Mouse (Mus musculus): ENCODE measurements around the gene Foxred2.
A peak's percentile ranks its signal among the peaks of the same experiment; 100 is the strongest.

Gene Foxred2

DNA sequence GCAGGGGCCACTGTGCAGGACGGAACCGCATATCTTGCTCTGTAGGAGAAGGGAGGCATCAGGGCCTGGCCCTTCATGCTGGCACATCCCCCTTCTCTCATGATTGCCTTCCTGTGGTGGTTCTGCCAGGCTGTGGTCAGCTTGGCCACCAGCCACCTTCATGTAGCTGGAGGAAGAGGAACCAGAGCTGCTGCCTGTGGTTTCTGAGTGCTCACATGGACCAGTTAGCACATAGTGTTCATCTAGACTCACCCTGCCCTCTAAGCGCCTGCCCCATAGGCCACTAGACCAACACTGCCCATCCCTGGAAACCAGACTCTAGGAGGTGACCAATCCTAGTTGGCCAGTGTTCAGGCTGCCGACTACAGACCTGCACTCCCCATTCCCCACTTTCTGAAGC lies 10.8 kb downstream of the Foxred2 start:
- no peak for DNase-seq

GRCm38 (mm10) chr15:77941563-77941962 lies 15.0 kb downstream of the Foxred2 start:
- no peak for DNase-seq

- no peak for DNase-seq
Measured at GRCm38 (mm10) chr15:77938516-77938915, 18.0 kb downstream of the Foxred2 start.

DNA sequence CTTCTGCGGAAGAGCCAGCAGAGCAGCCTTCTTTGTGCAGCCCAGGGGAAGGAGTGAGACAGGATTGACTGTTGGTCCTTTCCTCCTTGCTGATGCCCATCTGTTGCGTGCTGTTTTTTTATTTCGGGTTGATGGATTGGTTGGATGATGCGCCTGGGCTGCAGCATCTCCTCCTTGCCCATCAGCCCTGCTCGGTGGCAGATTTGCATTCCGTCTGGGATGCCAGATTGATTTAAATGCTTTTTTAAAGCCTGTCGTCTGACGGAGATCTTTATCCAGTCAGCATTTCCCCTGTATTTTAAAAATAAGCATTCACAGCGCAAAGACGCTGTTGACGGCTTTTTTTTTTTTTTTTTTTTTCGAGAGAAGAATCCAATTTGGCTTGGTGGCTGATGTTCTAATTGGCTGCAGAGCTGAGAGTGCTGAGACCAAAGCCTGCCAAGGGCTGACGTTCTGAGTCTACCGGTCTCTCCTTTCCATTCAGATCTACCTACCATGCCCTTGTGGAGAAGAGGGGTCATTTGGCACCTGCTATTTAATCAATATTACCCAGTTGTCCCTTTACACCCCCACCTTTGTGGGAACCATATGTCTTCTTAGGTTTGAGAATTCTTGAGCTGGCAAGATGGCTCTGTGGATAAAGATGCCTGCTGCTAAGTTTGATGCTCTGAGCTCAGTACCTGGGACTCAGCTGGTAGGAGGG lies 20.7 kb downstream of the Foxred2 start:
- DNase-seq, result no peak

DNA sequence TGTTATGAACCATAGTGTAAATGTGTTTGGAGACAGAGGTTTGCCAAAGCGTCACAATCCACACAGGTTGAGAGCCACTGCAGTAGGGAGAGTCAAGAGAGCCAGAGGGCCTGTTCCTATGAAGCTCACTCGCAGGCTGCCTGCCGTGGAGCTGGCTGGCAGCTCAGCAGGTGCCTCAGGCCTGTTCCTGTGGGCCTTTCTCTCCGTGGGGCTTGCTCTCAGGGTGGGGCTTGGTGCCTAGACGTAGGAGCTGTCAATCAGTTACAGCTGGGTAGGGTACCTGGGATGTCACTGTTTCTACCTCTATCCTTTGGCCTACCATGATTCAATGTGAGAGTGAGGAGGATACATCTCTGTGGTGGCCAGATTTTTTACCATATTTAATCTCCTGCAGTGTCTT lies 21.6 kb downstream of the Foxred2 start:
- DNase-seq, result no peak

GRCm38 (mm10) chr15:77934326-77934725 lies 22.2 kb downstream of the Foxred2 start:
- no peak for DNase-seq

GRCm38 (mm10) chr15:77933770-77934169 lies 22.8 kb downstream of the Foxred2 start:
- DNase-seq, result peak; percentile 92

GRCm38 (mm10) chr15:77933222-77933621 lies 23.3 kb downstream of the Foxred2 start:
- no peak for DNase-seq

DNA sequence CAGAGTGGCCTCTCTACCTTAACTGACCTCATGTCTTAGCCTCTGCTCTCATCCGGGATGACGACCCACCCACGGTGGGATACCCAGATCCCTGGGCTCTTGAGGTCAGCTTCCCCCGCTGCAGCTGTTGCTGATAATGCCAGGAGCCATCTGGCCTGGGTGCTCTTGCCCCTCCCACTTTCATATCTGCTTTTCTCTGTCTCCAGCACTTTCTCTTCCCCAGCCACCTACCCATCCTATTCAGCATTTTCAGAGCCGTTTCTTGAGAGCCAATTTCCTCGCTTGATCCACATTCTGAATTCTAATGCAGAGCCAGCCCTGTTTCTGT lies 24.9 kb downstream of the Foxred2 start:
- DNase-seq, result peak; percentile 49 to 50

GRCm38 (mm10) chr15:77930986-77931688 lies 25.4 kb downstream of the Foxred2 start:
- no peak for DNase-seq

GRCm38 (mm10) chr15:77929804-77930203 lies 26.7 kb downstream of the Foxred2 start:
- DNase-seq, result no peak

- DNase-seq, result peak; percentile 91 to 92
Measured at GRCm38 (mm10) chr15:77928673-77929331, 27.7 kb downstream of the Foxred2 start, which contains the start of gene Txn2. Txn2 (minus strand) TSS chr15:77929006.

DNA sequence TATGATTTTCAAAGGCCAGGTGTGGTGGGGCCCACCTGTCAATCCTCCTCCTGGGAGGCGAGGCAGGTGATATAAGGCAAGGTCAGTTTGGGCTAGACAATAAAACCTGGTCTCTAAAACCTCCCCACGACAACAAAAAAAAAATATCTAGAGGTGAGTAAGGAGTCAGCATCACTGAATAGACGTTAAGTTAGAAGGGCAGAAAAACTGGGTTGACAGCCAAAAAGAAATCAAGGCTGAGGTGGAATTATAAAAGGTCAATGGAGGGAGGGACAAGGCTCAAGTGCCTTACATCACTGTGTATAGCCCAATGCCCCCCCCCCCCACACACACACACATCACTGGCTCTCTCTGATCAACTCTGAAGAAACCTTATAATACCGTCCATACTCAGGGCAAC lies 28.4 kb downstream of the Foxred2 start:
- DNase-seq, result no peak

- DNase-seq, result no peak
Measured at GRCm38 (mm10) chr15:77926921-77927320, 29.6 kb downstream of the Foxred2 start.

- DNase-seq, result no peak
Measured at GRCm38 (mm10) chr15:77925195-77925594, 31.3 kb downstream of the Foxred2 start.

DNA sequence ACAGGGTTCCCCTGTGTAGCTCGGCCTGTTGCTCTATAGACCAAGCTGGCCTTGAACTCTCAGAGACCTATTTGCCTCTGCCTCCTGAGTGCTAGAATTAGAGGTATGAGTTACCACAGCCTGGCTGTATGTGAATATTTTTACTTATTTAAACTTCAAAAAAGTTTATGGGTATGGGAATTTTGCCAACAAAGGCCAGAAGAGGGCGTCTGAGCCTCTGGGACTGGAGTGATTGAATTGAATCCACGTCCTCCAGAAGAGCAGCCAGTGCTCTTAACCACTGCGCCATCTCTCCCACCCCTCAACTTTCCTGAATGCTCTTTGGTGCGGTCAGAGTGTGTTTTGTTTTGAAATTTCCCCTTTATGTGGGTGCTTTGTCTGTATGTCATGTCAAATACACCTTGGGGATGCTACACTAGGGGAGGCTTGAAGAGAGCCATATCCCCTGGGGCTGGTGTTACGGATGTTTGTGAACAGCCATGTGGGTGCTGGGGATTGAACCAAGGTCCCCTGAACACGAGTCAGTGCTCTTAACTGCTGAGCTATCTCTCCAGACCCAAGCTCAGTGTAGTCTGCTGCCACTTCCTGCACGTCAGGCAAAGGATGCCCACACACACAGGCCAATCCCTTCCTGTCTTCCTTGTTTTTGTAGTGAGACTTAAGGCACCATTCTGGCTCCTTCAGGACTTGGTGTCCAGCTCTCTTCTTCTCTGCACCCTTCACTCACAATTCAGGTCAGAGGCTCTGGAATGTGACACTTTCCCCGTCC lies 33.1 kb downstream of the Foxred2 start:
- no peak for DNase-seq

DNA sequence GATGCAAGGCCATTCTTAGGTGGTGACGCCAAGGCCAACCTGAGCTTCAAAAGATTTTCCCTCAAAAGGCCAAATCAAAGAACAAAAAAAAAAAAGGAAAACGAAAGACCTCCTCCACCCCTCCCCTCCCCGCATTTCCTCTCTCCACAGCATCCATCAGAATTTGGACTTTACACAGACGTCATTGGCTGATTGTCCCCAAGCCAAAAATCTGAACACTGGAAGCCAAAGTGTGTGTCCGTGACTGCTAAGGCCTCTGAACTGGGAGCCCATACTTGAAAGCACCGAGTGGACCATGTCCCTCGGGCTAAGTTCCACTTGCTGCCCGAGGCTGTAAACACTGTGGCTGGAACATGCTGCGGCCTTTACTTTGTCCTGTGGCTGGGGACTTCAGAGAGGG lies 33.8 kb downstream of the Foxred2 start:
- no peak for DNase-seq

DNA sequence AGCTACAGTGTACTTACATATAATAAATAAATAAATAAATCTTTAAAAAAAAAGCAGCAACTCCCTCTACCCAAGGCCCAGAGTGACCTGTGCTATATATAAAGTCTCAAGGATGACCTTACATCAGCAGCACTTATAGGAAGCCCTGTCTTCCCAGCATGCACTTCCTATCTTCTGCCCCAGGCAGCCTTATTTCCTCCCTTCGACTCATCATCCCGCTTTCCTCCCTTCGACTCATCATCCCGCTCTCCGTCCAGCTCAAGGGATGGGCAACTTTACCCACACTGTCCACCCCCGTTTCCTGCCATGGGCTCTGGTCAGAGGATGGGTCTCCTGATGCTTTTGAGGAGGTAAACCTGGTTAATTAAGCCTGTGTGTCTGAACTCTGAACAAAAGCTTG lies 34.9 kb downstream of the Foxred2 start:
- DNase-seq, result no peak

- DNase-seq, result peak; percentile 25 to 29
Measured at GRCm38 (mm10) chr15:77920511-77921462, 35.7 kb downstream of the Foxred2 start.

- no peak for DNase-seq
Measured at GRCm38 (mm10) chr15:77919441-77919840, 37.1 kb downstream of the Foxred2 start.

GRCm38 (mm10) chr15:77916851-77917544 lies 39.5 kb downstream of the Foxred2 start:
- peak; percentile 88 to 89 for DNase-seq
